Mouse (Mus musculus): ENCODE data around the gene Rhag. TPM values are rescaled to one million over a fixed set of nuclear protein-coding genes. Genes with fewer than 3 reads are reported as not detected.

Rhag gene
- 6.9 and 8.8 TPM in 2 replicates for polyA plus RNA-seq (2014; fragmentation: Nextera tagmentation; extraction: Ambion mirVana)

DNA sequence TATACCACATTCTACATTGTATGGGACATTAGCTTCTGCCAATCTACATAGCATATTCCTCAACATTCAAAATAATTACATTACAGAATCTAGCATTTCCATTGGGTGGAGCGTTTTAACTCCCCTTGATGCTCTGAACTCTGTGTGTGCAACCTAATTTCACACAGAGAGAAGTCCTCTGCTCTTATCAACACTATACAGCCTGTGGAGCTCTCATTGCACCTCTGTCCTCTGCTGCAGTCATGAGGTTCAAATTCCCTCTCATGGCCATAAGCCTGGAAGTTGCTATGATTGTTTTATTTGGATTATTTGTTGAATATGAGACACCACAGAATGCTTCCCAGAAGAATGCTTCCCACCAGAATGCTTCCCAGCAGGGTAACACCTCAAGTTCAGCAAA lies at the start of gene Rhag:
Rhag (plus strand) TSS at position 193 of the 400 bp plus-strand sequence.
- H3K9me3 ChIP-seq (ENCODE audit: control insufficient read depth, low read length), result no peaks in the 10 kb centered on the region
- no peak within 1 kb of the TSS for H3K9ac ChIP-seq (ENCODE audit: low read length)
- no peaks in the 10 kb centered on the region for H3K4me1 ChIP-seq (replicated peaks; ENCODE audit: control insufficient read depth, insufficient read depth, low read length)
- ATAC-seq (replicated peaks; ENCODE audit: low FRiP score) (no peak), DNase-seq (ENCODE audit: low spot score) (no peak)
- no peak within 1 kb of the TSS for H3K4me2 ChIP-seq (ENCODE audit: low read depth, low read length, severe bottlenecking)
- 74% methylated on average over 1 of the region's 1 CpGs for WGBS
- no peak within 1 kb of the TSS for H3K27ac ChIP-seq (ENCODE audit: low read depth, low read length)
- no peaks in the 10 kb centered on the region for H3K36me3 ChIP-seq (ENCODE audit: control insufficient read depth, insufficient read depth, low read length)
- H3K4me3 ChIP-seq (ENCODE audit: low read depth, low read length), result no peak within 1 kb of the TSS
- H3K27me3 ChIP-seq (ENCODE audit: control insufficient read depth, insufficient read depth, low read length), result no peaks in the 10 kb centered on the region

DNA sequence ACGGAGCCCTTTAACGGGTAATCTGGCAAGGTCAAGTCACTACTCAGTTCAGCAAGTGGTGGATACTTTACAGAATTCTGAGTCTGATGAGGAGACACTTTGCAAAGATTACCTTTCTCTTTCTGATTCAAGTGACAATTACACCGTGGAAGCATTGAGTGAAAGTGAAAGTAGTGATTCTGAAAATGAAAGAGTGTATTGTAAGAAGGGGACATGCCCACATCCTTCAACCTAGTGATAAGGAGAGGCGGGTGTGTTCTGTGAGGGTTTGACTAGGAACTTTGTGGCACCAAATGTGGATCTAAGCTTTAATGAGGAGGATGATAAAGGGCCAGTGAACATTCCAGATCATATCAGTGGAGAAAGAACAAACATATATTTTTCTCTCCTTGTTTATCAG lies 47.3 kb upstream of the Rhag start:
- 76% methylated on average over 4 of the region's 4 CpGs for WGBS

DNA sequence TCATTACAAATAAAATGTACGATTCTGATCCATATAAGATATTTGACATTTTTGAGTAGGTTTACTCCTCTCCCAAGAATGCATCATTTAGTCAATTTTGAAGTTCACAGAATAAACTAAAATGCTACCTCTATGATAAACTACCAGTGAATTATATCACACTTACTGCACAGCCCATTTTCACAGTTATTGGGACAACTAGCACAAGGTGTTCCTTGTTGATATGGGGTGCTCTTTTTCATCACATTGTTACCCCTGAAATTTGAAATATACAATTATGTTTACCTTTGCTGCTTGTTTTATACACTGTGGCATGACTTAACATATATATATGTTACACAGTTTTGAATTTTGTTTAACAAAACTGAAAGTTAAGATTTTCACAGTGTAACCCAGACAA lies 43.8 kb upstream of the Rhag start:
- 86% methylated on average over 1 of the region's 1 CpGs for WGBS
- Histone ChIP-seq H3K4me1 (replicated peaks; ENCODE audit: control insufficient read depth, insufficient read depth, low read length) (no peaks in the 10 kb centered on the region), H3K27ac (ENCODE audit: low read depth, low read length) (no peak overlapping the region), H3K9me3 (ENCODE audit: control insufficient read depth, low read length) (no peaks in the 10 kb centered on the region), H3K9ac (ENCODE audit: low read length) (no peak overlapping the region), H3K4me3 (ENCODE audit: low read depth, low read length) (no peak overlapping the region), H3K27me3 (ENCODE audit: control insufficient read depth, insufficient read depth, low read length) (no peaks in the 10 kb centered on the region), H3K36me3 (ENCODE audit: control insufficient read depth, insufficient read depth, low read length) (no peaks in the 10 kb centered on the region), H3K4me2 (ENCODE audit: low read depth, low read length, severe bottlenecking) (no peak overlapping the region)
- no peak for ATAC-seq (replicated peaks; ENCODE audit: low FRiP score)
- no peak for DNase-seq (ENCODE audit: low spot score)

More for the DNA sequence above, 47.3 kb upstream of the Rhag start:
- ATAC-seq (replicated peaks; ENCODE audit: low FRiP score) (no peak), DNase-seq (ENCODE audit: low spot score) (no peak)
- H3K4me2 ChIP-seq (ENCODE audit: low read depth, low read length, severe bottlenecking), result no peak overlapping the region
- no peaks in the 10 kb centered on the region for H3K4me1 ChIP-seq (replicated peaks; ENCODE audit: control insufficient read depth, insufficient read depth, low read length)
- H3K27ac ChIP-seq (ENCODE audit: low read depth, low read length), result no peak overlapping the region
- no peak overlapping the region for H3K9ac ChIP-seq (ENCODE audit: low read length)
- no peak overlapping the region for H3K4me3 ChIP-seq (ENCODE audit: low read depth, low read length)
- no peaks in the 10 kb centered on the region for H3K9me3 ChIP-seq (ENCODE audit: control insufficient read depth, low read length)
- H3K36me3 ChIP-seq (ENCODE audit: control insufficient read depth, insufficient read depth, low read length), result no peaks in the 10 kb centered on the region
- H3K27me3 ChIP-seq (ENCODE audit: control insufficient read depth, insufficient read depth, low read length), result no peaks in the 10 kb centered on the region

DNA sequence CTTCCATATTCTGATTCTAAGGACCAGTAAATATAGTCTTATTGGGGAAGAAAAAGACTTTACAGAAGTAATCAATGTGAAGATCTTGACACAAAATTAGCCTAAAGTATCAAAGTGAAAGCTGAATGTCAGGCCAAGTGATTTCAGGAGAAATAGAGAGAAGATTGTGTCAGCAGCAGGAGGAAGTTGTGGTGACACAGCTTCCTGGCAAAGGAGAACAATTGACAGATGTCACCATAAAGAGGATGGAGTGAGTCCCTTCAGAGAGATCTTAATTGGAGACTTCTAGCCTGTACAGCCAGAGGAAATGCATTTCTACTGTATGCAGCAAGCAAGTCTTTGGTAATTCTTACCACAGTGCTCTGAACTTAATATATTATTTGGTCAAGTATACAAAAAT lies 21.0 kb upstream of the Rhag start:
- H3K9me3 ChIP-seq (ENCODE audit: control insufficient read depth, low read length), result no peaks in the 10 kb centered on the region
- no peak overlapping the region for H3K4me3 ChIP-seq (ENCODE audit: low read depth, low read length)
- DNase-seq (ENCODE audit: low spot score) (no peak), ATAC-seq (replicated peaks; ENCODE audit: low FRiP score) (no peak)
- H3K27ac ChIP-seq (ENCODE audit: low read depth, low read length), result no peak overlapping the region
- no peak overlapping the region for H3K9ac ChIP-seq (ENCODE audit: low read length)
- H3K27me3 ChIP-seq (ENCODE audit: control insufficient read depth, insufficient read depth, low read length), result no peaks in the 10 kb centered on the region
- H3K36me3 ChIP-seq (ENCODE audit: control insufficient read depth, insufficient read depth, low read length), result no peaks in the 10 kb centered on the region
- H3K4me1 ChIP-seq (replicated peaks; ENCODE audit: control insufficient read depth, insufficient read depth, low read length), result no peaks in the 10 kb centered on the region
- H3K4me2 ChIP-seq (ENCODE audit: low read depth, low read length, severe bottlenecking), result no peak overlapping the region

DNA sequence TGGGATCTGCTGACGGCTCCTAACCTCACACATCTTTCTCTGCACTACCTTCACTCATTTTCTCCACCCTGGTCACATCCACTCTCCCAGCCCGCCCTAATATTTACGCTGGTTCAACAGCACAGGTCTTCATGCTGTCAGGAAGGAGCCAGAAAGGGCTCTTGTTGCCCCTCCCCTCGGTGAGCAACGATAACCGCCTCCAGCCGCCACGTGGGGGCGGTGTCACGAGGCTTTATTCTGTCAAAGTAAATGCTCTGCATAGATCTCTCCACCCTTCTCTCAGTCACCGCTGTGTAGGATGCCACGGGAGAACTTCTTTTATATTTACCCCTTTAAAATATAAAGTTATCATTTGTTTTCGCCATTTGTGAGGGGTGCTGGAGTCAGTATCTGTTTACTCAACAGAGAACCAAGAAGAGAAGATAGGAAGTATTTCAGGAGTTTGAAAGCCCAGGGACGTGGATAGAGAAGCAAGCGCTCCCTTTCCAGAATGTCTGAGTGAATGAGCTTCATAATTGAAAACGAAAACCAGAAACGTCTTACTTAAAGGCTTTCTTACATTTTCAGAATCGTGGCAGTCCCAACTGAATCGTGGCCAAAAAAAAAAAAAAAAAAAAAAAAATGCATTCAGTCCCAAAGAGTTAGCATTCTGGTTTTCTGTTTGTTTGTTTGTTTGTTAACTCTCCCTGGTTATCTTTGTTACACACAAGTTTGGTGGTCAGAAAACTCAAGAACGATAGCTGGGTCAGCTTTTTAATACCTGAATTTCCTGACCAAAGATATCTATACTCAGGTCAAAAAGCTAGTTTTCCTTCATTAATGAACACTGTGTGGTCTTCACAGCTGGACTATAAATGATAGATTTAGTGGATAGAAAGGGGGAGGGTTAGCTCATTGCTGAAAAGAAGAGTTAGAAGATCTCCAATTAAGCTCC lies 16.7 kb upstream of the Rhag start:
- Histone ChIP-seq H3K9ac (ENCODE audit: low read length) (no peak overlapping the region), H3K36me3 (ENCODE audit: control insufficient read depth, insufficient read depth, low read length) (no peaks in the 10 kb centered on the region), H3K9me3 (ENCODE audit: control insufficient read depth, low read length) (no peaks in the 10 kb centered on the region), H3K4me2 (ENCODE audit: low read depth, low read length, severe bottlenecking) (no peak overlapping the region), H3K4me1 (replicated peaks; ENCODE audit: control insufficient read depth, insufficient read depth, low read length) (no peaks in the 10 kb centered on the region), H3K27ac (ENCODE audit: low read depth, low read length) (no peak overlapping the region), H3K27me3 (ENCODE audit: control insufficient read depth, insufficient read depth, low read length) (no peaks in the 10 kb centered on the region), H3K4me3 (ENCODE audit: low read depth, low read length) (no peak overlapping the region)
- DNase-seq (ENCODE audit: low spot score) (peak; percentile 52), ATAC-seq (replicated peaks; ENCODE audit: low FRiP score) (no peak)
- 66% methylated on average over 20 of the region's 20 CpGs for WGBS

DNA sequence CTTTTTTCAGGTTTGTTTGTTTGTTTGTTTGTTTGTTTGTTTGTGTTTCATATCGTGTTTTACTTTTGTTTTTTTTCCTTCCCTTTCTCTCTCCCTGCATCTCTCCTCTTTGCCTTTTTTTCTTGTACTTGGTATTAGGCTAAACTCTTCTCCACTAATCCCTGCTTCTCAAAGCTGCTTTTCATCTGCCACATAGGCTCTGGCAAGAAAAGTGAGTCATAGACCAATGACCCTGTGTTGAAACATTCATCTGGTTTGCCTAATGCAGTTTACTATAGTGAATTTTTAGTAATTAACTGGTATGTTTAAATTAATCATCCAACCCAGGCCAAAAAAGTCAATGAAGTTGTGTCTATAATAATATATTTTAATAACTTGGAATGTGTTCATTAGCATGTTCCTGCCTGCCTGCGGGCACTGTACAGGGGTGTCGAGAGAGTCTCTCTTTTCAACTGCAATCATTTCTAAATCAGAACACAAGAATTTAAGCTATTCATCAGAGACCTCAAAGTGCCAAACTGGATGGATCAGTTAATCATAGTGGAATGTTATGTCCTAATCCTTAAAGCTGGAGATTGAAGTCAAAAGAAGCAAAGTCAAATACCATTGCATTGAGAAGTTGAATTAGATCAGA lies 8.1 kb upstream of the Rhag start:
- no peaks in the 10 kb centered on the region for H3K4me1 ChIP-seq (replicated peaks; ENCODE audit: control insufficient read depth, insufficient read depth, low read length)
- H3K36me3 ChIP-seq (ENCODE audit: control insufficient read depth, insufficient read depth, low read length), result no peaks in the 10 kb centered on the region
- H3K9me3 ChIP-seq (ENCODE audit: control insufficient read depth, low read length), result no peaks in the 10 kb centered on the region
- ATAC-seq (replicated peaks; ENCODE audit: low FRiP score) (no peak), DNase-seq (ENCODE audit: low spot score) (no peak)
- no peaks in the 10 kb centered on the region for H3K27me3 ChIP-seq (ENCODE audit: control insufficient read depth, insufficient read depth, low read length)
- no peak overlapping the region for H3K4me2 ChIP-seq (ENCODE audit: low read depth, low read length, severe bottlenecking)
- no peak overlapping the region for H3K4me3 ChIP-seq (ENCODE audit: low read depth, low read length)
- 76% methylated on average over 3 of the region's 3 CpGs for WGBS
- H3K27ac ChIP-seq (ENCODE audit: low read depth, low read length), result no peak overlapping the region
- H3K9ac ChIP-seq (ENCODE audit: low read length), result no peak overlapping the region

DNA sequence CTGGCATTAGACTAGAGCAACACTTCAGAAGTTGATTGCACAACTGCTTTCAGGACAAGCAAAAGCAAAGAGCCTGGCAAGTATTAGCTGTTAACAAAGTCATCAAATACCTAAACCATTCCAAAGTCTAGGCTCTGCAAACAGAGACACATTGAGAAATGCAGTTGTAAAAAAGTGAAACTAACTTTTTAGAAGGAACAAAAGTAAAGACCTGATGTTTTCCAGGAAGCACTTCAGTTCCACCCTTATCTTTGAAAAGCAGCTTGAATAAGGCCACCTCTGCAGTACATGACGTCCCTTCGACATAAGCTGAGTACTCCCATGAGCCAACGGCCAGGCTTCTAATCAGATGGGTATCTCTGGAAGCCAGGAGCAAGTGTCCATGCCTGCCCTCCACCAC lies 4.4 kb upstream of the Rhag start:
- Histone ChIP-seq H3K9ac (ENCODE audit: low read length) (no peak overlapping the region), H3K27me3 (ENCODE audit: control insufficient read depth, insufficient read depth, low read length) (no peaks in the 10 kb centered on the region), H3K4me3 (ENCODE audit: low read depth, low read length) (no peak overlapping the region), H3K27ac (ENCODE audit: low read depth, low read length) (no peak overlapping the region), H3K36me3 (ENCODE audit: control insufficient read depth, insufficient read depth, low read length) (no peaks in the 10 kb centered on the region), H3K9me3 (ENCODE audit: control insufficient read depth, low read length) (no peaks in the 10 kb centered on the region), H3K4me1 (replicated peaks; ENCODE audit: control insufficient read depth, insufficient read depth, low read length) (no peaks in the 10 kb centered on the region), H3K4me2 (ENCODE audit: low read depth, low read length, severe bottlenecking) (no peak overlapping the region)
- DNase-seq (ENCODE audit: low spot score) (no peak), ATAC-seq (replicated peaks; ENCODE audit: low FRiP score) (no peak)
- 86% methylated on average over 3 of the region's 3 CpGs for WGBS

DNA sequence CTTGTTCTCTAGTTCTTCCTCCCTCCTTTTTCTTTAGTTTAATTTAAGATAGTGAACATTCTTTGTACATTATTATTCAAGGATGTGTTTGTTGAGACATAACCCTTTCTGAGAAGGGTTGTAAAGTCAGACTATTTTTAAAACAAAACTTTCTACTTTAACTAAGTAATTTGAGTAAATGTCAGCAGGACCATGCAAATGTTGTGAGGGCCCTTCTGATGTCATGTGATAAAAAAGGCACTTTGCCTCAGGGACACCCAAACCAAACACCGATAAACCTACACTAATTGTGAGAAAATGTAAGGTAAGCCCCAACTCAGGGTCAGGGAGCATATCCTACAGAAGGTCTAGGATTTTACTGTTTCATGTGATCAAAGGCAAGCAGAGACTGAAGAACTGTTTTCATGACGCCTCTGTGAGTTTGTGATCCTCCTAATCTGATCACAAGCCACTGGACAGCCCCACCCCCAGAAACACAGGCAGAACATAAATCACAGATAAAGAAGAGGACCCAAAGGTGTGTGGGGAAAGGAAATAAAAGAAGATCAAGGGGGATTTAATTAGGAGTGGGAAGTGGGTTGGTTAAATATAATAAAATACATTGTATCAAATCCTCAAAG lies 3.9 kb upstream of the Rhag start, which contains the start of gene Crisp2:
Crisp2 (minus strand) TSS at position 51 of the 620 bp plus-strand sequence.
- 63% methylated on average over 2 of the region's 2 CpGs for whole genome bisulfite sequencing
- Histone ChIP-seq H3K9me3 (ENCODE audit: control insufficient read depth, low read length) (no peaks in the 10 kb centered on the region), H3K9ac (ENCODE audit: low read length) (no peak within 1 kb of the TSS), H3K4me3 (ENCODE audit: low read depth, low read length) (no peak within 1 kb of the TSS), H3K4me2 (ENCODE audit: low read depth, low read length, severe bottlenecking) (no peak within 1 kb of the TSS), H3K27me3 (ENCODE audit: control insufficient read depth, insufficient read depth, low read length) (no peaks in the 10 kb centered on the region), H3K27ac (ENCODE audit: low read depth, low read length) (no peak within 1 kb of the TSS), H3K4me1 (replicated peaks; ENCODE audit: control insufficient read depth, insufficient read depth, low read length) (no peaks in the 10 kb centered on the region), H3K36me3 (ENCODE audit: control insufficient read depth, insufficient read depth, low read length) (no peaks in the 10 kb centered on the region)
- ATAC-seq (replicated peaks; ENCODE audit: low FRiP score), result no peak
- DNase-seq (ENCODE audit: low spot score), result no peak

Data from forebrain, embryonic 11.5 days (tissue).